Mouse (Mus musculus) frontal cortex, postnatal 25 days (tissue): ENCODE data around the gene Eml6.

Experiments used
- DNase-seq, 2 experiments: peaks; one replicate each; pipeline ENCODE4 v3.0.0; 2022; ENCODE audit warnings: low spot score in 2 of 2

Gene Eml6

DNA sequence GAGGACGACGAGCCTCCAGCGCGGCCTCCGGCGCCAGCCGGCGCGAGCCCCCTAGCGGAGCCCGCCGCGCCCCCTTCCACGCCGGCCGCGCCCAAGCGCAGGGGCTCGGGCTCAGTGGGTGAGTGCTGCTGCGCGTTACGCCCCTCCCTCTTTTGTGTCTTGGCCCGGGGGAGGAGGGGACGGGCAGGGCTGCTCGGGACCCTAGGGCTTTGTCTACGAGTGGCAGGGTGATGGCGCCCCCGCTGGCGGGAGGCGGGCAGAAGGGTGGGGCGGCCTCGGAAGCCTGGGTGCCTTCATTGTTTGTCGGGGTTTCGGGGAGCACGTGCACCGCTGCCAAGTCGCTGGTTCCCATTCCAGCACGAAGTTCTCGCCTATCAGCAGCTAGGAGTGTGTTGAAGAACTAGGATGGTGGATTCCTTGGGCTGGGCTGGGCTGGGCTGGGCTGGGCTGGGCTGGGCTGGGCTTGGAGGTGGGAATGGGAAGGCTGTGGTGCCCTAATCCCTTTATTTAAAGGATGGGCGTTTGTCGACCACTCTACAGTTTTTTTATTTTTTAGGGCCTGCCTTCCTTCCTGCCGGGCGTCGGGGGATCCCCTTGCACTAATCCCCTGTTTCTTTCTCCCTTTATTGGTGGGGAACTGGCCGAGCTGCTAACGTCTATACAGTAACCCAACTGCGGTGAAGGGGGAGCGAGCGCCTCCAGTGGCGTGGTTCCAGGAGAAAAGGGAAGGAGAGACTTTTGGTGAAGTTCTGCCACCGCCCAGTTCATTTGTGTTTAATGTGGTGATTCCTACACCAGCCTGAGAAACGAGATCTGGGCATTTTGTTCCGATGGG, 332.0 kb downstream of the Eml6 start:
- peak; percentile 75 to 78 for DNase-seq
